Mouse (Mus musculus) E14TG2a.4 (cell line): ENCODE data around the gene Olfr959.

Experiments
- H3K27me3 ChIP-seq: 2 replicates; pipeline ENCODE4 v1.6.1; 2014; ENCODE audit warnings: low read length, control low read depth; ENCODE audit not compliant: insufficient read depth
- H3K36me3 ChIP-seq: 2 replicates; pipeline ENCODE4 v1.6.1; 2014; ENCODE audit warnings: low read length, control low read depth; ENCODE audit not compliant: insufficient read depth
- H3K4me1 ChIP-seq: replicated peaks from 2 replicates; pipeline ENCODE4 v1.6.1; 2014; ENCODE audit warnings: low read depth, low read length, control low read depth
- H3K4me3 ChIP-seq: replicated peaks from 2 replicates; pipeline ENCODE4 v1.5.1; 2014; ENCODE audit warnings: mild to moderate bottlenecking, low read length
- H3K9me3 ChIP-seq: 2 replicates; pipeline ENCODE4 v1.6.1; 2014; ENCODE audit warnings: low read length, control low read depth
- CTCF ChIP-seq: conservative IDR thresholded peaks from 2 replicates; pipeline ENCODE4 v1.5.1; 2014; ENCODE audit warnings: low read length
- NANOG ChIP-seq: IDR thresholded peaks from 2 replicates; pipeline ENCODE4 v1.6.1; 2014; ENCODE audit warnings: borderline replicate concordance, low read length, mixed read lengths
- POU5F1 ChIP-seq: IDR thresholded peaks from 2 replicates; pipeline ENCODE4 v1.6.1; 2014; ENCODE audit warnings: low read length, borderline replicate concordance

Olfr959 gene

GRCm38 (mm10) chr9:39575469-39575868 is at the start of gene Olfr959:
Olfr959 (minus strand) TSS chr9:39575569.
- Histone ChIP-seq H3K27me3 (no peaks in the 10 kb centered on the region), H3K9me3 (no peaks in the 10 kb centered on the region), H3K4me1 (no peaks in the 10 kb centered on the region), H3K36me3 (no peaks in the 10 kb centered on the region), H3K4me3 (no peak within 1 kb of the TSS)
- TF ChIP-seq POU5F1, result no peak

GRCm38 (mm10) chr9:39624711-39625110 is 49.3 kb upstream of the Olfr959 start:
- H3K4me1 ChIP-seq, result no peaks in the 10 kb centered on the region
- TF ChIP-seq POU5F1 (no peak), NANOG (no peak), CTCF (no peak)
- no peaks in the 10 kb centered on the region for H3K9me3 ChIP-seq
- no peak overlapping the region for H3K4me3 ChIP-seq
- H3K27me3 ChIP-seq, result no peaks in the 10 kb centered on the region
- no peaks in the 10 kb centered on the region for H3K36me3 ChIP-seq

DNA sequence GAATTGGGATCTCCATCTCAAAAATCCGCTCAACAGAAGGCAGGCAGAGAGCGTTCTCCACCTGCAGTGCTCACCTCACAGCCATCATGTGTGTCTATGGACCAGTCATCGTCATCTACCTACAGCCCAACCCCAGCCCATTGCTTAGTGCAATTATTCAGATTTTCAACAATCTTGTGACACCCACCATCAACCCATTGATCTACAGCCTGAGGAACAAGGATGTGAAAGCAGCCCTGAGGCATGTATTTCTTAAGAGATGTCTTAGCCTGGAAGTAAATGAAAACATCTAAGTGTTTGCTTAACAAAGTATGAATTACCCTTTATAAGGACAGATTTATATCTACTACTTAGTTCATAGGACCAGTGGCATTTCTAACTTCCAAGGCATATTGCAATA is 48.4 kb upstream of the Olfr959 start:
- H3K4me3 ChIP-seq, result no peak overlapping the region
- H3K36me3 ChIP-seq, result no peaks in the 10 kb centered on the region
- no peaks in the 10 kb centered on the region for H3K27me3 ChIP-seq
- H3K9me3 ChIP-seq, result no peaks in the 10 kb centered on the region
- no peaks in the 10 kb centered on the region for H3K4me1 ChIP-seq
- no peak for TF ChIP-seq CTCF
- TF ChIP-seq NANOG, result no peak
- TF ChIP-seq POU5F1, result no peak

- H3K27me3 ChIP-seq, result no peaks in the 10 kb centered on the region
- H3K4me1 ChIP-seq, result no peaks in the 10 kb centered on the region
- TF ChIP-seq CTCF (no peak), POU5F1 (no peak), NANOG (no peak)
These were observed 45.7 kb upstream of the Olfr959 start, which contains the start of gene Olfr960 for GRCm38 (mm10) chr9:39621073-39621472. Olfr960 (plus strand) TSS chr9:39621373.

GRCm38 (mm10) chr9:39611953-39612352 is 36.6 kb upstream of the Olfr959 start:
- TF ChIP-seq NANOG (no peak), CTCF (0 out of 2 replicates have a peak, but pooled peaks have one; percentile 16)
- Histone ChIP-seq H3K4me3 (no peak overlapping the region), H3K27me3 (no peaks in the 10 kb centered on the region), H3K36me3 (no peaks in the 10 kb centered on the region), H3K9me3 (no peaks in the 10 kb centered on the region), H3K4me1 (no peaks in the 10 kb centered on the region)

More at GRCm38 (mm10) chr9:39621073-39621472, 45.7 kb upstream of the Olfr959 start, which contains the start of gene Olfr960:
- Histone ChIP-seq H3K4me3 (no peak within 1 kb of the TSS), H3K9me3 (no peaks in the 10 kb centered on the region), H3K36me3 (no peaks in the 10 kb centered on the region)

- Histone ChIP-seq H3K27me3 (peaks cover 2% of the 10 kb centered on the region; the same call in 1 of the 2 replicates), H3K36me3 (no peaks in the 10 kb centered on the region), H3K4me3 (no peak within 1 kb of the TSS), H3K9me3 (no peaks in the 10 kb centered on the region), H3K4me1 (no peaks in the 10 kb centered on the region)
- TF ChIP-seq NANOG (no peak), CTCF (no peak), POU5F1 (no peak)
These were observed 35.0 kb upstream of the Olfr959 start, which contains the start of gene Olfr148 for GRCm38 (mm10) chr9:39610355-39610754. Olfr148 (plus strand) TSS chr9:39610655.

DNA sequence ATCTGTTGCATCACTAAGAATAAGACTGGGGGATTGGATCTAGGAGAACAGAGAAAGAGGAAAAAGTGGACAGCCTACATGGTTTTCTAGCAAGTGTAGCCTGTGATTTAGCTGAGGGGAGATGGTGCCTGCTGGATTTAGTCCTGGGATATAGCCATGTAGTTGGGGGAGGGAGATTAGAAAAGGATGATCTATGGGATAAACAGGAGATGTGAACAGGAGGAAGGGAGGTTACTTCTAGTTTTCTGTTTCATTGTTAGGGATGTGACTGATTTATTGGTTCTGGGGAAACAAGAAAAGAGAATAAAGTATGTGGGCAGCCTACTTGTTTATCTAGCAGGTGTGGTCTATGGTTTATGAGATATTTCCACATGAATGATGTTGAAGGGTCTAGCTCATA is 33.1 kb upstream of the Olfr959 start:
- Histone ChIP-seq H3K4me1 (peaks cover 11% of the 10 kb centered on the region), H3K27me3 (peaks cover 2% of the 10 kb centered on the region; the same call in 1 of the 2 replicates), H3K4me3 (no peak overlapping the region), H3K9me3 (no peaks in the 10 kb centered on the region), H3K36me3 (no peaks in the 10 kb centered on the region)
- TF ChIP-seq NANOG (no peak), POU5F1 (no peak), CTCF (no peak)

DNA sequence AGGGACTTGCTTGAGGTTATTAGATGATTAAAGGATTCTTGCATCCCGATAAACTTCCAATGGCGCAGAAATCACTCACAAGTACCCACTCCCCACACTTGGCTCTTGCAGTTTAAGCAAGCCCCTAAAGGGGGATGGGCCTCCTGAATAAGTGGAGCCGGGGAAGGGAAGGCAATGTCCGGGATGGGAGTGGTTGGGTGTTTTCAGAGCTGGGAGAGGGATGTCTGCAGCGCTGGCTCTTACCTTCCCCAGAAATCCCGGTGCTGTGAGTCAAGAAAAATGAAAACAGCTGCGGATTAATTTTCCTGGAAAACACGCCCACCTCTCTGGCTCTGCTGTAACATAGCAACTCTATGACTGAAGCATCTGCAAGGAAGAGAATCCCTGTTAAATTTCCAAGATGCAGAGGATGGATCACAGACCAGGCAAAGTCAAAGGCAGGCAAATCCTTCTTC is 28.7 kb upstream of the Olfr959 start, which contains the start of gene AW551984:
AW551984 (minus strand) TSS at position 405 of the 455 bp plus-strand sequence.
- Histone ChIP-seq H3K9me3 (no peaks in the 10 kb centered on the region), H3K27me3 (peaks cover 2% of the 10 kb centered on the region; the same call in 1 of the 2 replicates), H3K36me3 (no peaks in the 10 kb centered on the region), H3K4me1 (peaks cover 34% of the 10 kb centered on the region), H3K4me3 (peak within 1 kb of the TSS; percentile 61)
- no peak for TF ChIP-seq POU5F1
- TF ChIP-seq NANOG, result no peak
- TF ChIP-seq CTCF, result no peak

DNA sequence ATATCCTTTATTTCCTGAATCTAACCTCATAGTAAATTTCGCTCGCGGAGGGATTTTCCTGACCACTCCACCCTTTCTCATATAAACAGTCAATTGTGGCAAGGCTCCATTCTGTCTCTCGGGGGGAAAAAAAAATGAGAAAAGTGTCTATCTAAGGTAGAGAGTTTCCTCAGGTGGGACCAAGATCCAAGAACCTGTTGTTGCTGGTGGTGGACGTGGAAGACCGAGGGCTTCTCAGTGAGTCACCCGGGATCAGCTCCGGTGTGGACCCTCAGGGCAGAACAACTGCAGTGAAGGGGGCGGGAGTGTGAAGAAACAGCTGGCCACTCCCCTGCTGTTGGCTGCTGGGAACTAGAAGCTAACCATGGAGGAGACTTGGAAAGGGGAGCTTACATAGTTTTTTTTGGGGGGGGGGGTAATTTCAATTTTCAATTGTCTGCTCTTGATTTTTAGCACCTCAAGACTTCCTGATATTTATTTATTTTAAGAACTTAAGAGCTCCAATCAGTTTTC is 28.0 kb upstream of the Olfr959 start:
- peaks cover 2% of the 10 kb centered on the region; the same call in 1 of the 2 replicates for H3K27me3 ChIP-seq
- H3K4me1 ChIP-seq, result peaks cover 34% of the 10 kb centered on the region
- TF ChIP-seq POU5F1 (no peak), CTCF (no peak), NANOG (no peak)

More for the DNA sequence above, 28.0 kb upstream of the Olfr959 start:
- Histone ChIP-seq H3K4me3 (peak overlapping the region; percentile 61), H3K9me3 (no peaks in the 10 kb centered on the region), H3K36me3 (no peaks in the 10 kb centered on the region)
